Mouse (Mus musculus) gonadal fat pad, adult 2 months (tissue): Measurements from ENCODE around the gene Gm11116. TPM values are rescaled to one million over a fixed set of nuclear protein-coding genes. Genes with fewer than 3 reads are reported as not detected.
"Not testable (repeated sequence)": the region's sequence is repeated elsewhere in the genome, so short reads cannot be mapped to it uniquely, and the experiment has no call there.

Experiments used
- DNase-seq: peaks from one replicate; pipeline ENCODE4 v3.0.0-alpha.2; 2012; ENCODE audit warnings: low read depth
- polyA plus RNA-seq: library from polyadenylated mRNA; depleted of rRNA; stranded (reverse); fragments of >200 nt; gene quantifications from 2 replicates; pipeline ENCODE4 v1.2.3, GENCODE M21; 2012; rRNA removed

Gm11116 gene
- polyA plus RNA-seq: not detected in 2 replicates

GRCm38 (mm10) chr5:88111430-88111829 lies at the start of gene Gm11116:
Gene Gm11116, minus strand, starts transcription at chr5:88111530.
- no peak for DNase-seq

GRCm38 (mm10) chr5:88153999-88154398 lies 42.7 kb upstream of the Gm11116 start, which contains the start of gene Gm11115:
Gene Gm11115, minus strand, starts transcription at chr5:88154099.
- no peak for DNase-seq

DNA sequence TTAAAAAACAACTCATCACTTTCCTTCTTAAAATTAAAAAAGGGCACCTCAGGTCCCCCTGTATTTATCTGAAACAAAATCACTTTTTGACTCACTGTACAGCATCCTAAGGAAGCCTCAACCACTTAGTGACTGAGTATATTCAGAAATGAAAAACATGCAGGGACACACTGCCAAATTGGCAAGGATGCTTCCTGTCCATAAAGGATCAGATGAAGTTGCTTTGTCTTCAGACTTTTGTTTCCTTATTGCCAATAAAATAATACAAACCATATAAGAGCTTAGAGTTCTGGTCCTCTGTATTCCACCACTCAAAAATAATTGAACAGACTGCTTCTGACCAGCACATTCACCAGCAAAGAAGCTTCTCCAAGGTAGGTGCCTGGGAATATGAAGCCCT lies 25.1 kb downstream of the Gm11116 start, which contains the start of gene Smr2:
Gene Smr2 (plus strand): TSS at position 301 of the 400 bp plus-strand sequence.
- DNase-seq: not testable (repeated sequence)

Other genes with a start within 250 kb of the Gm11116 start
- gene Odam, start 226.5 kb downstream of the Gm11116 start, polyA plus RNA-seq: 27.9 and 74.2 TPM in 2 replicates
- gene Csn3, start 186.0 kb downstream of the Gm11116 start, polyA plus RNA-seq: not detected in 2 replicates
- not detected in 2 replicates for gene 2310003L06Rik, start 142.1 kb downstream of the Gm11116 start, polyA plus RNA-seq
- not detected in 2 replicates for gene Gm28434, start 142.0 kb downstream of the Gm11116 start, polyA plus RNA-seq
- 0.72 and 1.2 TPM in 2 replicates for gene Cabs1, start 132.1 kb downstream of the Gm11116 start, polyA plus RNA-seq
- not detected in 2 replicates for gene Smr3a, start 109.0 kb downstream of the Gm11116 start, polyA plus RNA-seq
- gene Smr2, start 25.0 kb downstream of the Gm11116 start, polyA plus RNA-seq: not detected in 2 replicates
- not detected in 2 replicates for gene Gm11115, start 42.6 kb upstream of the Gm11116 start, polyA plus RNA-seq
- gene Gm7714, start 157.4 kb upstream of the Gm11116 start, polyA plus RNA-seq: not detected in 2 replicates
- not detected in 2 replicates for gene Prol1, start 205.8 kb upstream of the Gm11116 start, polyA plus RNA-seq